Mouse (Mus musculus): ENCODE results near the gene Rtp2. TPM values are rescaled to one million over a fixed set of nuclear protein-coding genes. Genes with fewer than 3 reads are reported as not detected.

The Rtp2 gene
- polyA plus RNA-seq, 2 experiments from 2014 or later, result 0.13 to 0.33 TPM

DNA sequence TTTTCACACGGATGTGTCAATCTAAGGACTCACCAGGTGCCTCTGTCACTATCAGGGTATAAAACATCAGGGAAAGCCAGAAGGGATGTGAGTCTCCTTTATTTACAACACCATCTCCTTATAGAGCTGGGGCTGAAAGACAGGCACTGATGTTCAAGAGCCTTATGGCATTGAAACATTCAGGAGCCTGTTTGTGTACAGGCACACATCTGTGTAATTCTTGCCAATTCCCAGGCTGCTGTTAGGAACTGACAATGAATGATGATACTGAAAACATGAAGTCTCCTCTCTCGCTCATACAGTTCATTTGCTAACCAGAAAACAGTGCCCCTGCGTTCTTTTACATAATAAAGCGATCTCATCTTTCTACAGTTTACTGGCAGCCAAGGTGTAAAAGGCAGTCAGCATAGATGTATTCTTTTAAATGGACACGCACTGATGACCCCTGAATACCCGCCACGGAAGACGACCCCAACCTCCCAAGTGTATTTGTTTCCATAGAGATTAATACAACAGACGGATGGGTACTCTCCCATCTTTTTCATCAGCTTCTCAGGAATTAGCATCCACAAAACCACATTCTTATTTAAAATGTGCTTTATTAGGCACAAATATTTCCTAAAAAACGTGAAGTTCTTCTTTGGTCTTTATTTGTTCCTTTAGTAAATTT is 44.1 kb downstream of the Rtp2 start:
- ATAC-seq, result no peak

DNA sequence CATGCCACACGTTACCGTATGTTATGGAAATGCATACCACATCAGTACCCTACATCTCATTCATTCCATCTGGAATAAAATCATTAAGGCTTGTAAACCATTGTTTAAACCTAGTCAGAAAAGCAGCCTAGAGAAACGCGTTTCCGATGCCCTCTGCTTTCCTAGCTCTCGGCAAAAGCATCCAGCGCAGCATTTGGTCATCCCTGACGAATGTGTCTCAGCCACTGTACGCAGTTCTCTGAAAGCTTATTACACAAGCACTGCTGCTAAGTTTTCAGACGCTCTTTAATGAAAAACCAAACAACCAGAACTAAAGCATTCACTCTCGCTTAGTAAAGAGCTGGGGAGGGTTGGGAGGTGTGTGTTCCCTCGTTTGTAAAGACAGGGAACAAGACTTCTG is 47.1 kb downstream of the Rtp2 start:
- no peak for ATAC-seq

Other genes with a start within 250 kb of the Rtp2 start
- gene Sst, start 41.4 kb downstream of the Rtp2 start, polyA plus RNA-seq (2017; shearing (Covaris generic)), result not detected
- gene Gm37419, start 56.1 kb upstream of the Rtp2 start, polyA plus RNA-seq (2017; shearing (Covaris generic)), result not detected
- gene Bcl6, start 56.5 kb upstream of the Rtp2 start, polyA plus RNA-seq (2017; shearing (Covaris generic)), result 10 to 100 TPM in 1 of 2 experiments, 1 to 10 TPM in 1; 6.2 to 23.8 TPM

Data from CD4-positive, CD25-positive, alpha-beta regulatory T cell, adult 4 months (primary cell).